Mouse (Mus musculus) testis, postnatal 10 days (tissue): ENCODE data around the gene Gcnt2.
"Not testable (repeated sequence)": the region's sequence is repeated elsewhere in the genome, so short reads cannot be mapped to it uniquely, and the experiment has no call there.

ENCODE experiments used
- DNase-seq: peaks from one replicate; pipeline ENCODE4 v3.0.0; 2021; ENCODE audit warnings: low spot score

Gcnt2 gene

GRCm38 (mm10) chr13:40906528-40906927 is 47.0 kb downstream of the Gcnt2 start:
- no peak for DNase-seq

DNA sequence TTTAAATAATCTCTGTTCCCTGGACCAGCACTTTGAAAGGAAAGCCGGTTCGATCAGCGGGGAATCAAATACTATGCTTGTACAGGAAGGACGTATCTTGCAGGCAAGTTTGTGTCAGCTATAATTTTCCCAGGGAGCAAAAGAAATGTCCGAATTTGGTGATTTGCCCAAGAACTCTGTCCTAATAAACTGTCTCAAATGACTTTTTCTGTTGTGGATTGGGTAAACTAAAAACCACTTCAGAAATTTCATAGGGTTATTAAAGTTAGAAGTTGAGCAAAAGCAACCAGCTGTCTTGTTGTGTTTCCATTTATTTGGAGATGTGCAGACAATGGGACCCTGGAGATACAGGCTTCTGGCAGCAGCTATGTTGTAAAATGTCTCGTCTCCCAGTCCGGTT is 47.7 kb downstream of the Gcnt2 start:
- DNase-seq = no peak

GRCm38 (mm10) chr13:40908044-40908443 is 48.5 kb downstream of the Gcnt2 start:
- no peak for DNase-seq

GRCm38 (mm10) chr13:40909060-40909459 is 49.5 kb downstream of the Gcnt2 start:
- DNase-seq = no peak

GRCm38 (mm10) chr13:40910047-40910446 is 50.5 kb downstream of the Gcnt2 start:
- no peak for DNase-seq

DNA sequence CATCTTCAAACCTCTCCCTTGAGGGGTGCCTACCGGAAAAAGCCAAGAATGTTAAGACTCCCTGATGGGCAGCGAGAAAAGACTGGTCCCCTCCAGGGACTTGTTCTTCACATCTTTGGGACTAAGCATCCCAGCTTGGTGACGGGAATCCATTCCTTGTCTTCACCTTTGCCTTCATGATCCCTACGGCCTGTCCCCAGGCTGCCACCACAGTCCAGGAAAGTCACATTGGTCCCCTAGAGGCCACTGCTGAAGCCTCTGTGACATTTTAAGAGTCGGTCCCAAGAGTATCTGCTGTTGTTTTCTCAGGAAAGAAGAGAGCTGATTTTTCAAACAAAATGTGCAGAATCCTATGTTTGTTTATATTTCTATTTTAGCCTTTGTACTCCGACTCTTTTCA is 52.4 kb downstream of the Gcnt2 start:
- no peak for DNase-seq

DNA sequence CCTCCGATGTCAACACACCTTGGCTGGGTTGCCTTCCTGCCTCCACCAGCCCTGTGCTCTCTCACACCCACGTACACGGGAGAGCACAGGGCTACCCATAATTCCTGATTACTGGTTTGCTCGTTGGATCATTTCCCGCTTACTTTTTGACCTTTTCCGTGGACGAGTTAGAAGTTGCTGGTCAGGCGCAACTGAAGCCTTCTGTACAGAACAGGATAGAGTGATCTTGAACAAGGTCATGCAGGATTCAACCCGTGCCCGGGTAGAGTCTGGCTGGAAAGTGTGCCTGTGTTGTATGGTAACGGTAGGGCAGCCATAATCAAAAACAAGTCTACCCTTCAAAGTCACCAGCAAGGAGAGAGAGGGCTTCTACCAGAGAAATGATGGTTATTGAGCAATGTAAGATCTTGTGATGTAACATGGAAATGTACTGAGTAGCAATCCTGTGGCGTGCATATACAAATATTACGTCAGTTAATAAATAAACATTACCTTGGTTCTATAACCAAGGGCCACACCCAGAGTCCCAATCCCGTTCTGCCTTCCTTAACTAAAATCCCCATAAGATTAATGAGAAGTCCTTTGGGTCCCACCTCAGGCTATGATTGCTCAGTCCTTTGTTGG is 54.0 kb downstream of the Gcnt2 start:
- DNase-seq = no peak

GRCm38 (mm10) chr13:40914053-40914585 is 54.6 kb downstream of the Gcnt2 start:
- DNase-seq = no peak

DNA sequence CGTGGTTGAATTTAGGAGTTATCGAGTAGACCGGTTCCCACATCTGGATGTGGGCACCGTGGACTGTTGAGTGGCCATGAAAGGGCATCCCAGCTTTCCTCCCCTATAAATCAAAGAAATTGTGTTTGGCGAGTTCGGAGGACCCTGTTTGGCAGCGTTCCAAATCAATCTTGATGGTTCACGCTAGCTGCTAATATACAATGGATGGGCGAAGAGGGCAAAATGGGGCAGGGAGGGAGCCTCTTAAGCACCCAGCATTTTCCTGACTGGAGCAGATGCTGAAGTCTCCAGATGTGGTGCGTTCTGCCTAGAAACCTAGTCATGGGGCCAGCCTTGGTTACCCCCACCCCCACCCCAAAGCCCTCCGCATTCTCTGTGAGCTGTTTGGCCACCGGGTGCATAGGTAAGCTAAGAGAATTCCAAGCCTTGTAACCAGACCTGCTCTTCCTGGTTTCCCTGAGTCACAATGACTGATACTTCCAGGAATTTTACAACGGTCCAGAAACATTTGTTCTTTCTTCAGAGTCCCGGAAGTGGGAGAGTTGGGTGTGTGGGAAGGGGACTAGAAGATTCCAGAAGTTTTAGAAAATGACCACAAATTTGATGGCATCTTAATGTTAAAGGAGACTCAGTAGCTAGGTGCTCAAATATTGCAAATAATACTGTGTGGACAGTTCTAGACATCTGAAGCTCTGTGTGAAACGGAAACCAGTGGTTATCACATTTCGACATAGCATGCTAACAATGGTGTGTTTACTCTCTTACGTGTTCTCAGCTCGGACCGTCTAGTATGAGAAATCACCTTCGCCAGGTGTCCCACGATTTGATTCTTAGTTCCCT is 57.0 kb downstream of the Gcnt2 start:
- no peak for DNase-seq

- DNase-seq = peak; percentile 63
These were observed 57.9 kb downstream of the Gcnt2 start for GRCm38 (mm10) chr13:40917161-40918091.

GRCm38 (mm10) chr13:40921326-40922059 is 61.9 kb downstream of the Gcnt2 start:
- no peak for DNase-seq

GRCm38 (mm10) chr13:40922311-40922877 is 62.8 kb downstream of the Gcnt2 start:
- DNase-seq = no peak

GRCm38 (mm10) chr13:40923756-40924315 is 64.3 kb downstream of the Gcnt2 start:
- DNase-seq = no peak

GRCm38 (mm10) chr13:40928192-40928898 is 68.8 kb downstream of the Gcnt2 start:
- no peak for DNase-seq

- DNase-seq = not testable (repeated sequence)
These were observed 72.3 kb downstream of the Gcnt2 start for GRCm38 (mm10) chr13:40931871-40932270.

GRCm38 (mm10) chr13:40932573-40932972 is 73.0 kb downstream of the Gcnt2 start:
- no peak for DNase-seq

DNA sequence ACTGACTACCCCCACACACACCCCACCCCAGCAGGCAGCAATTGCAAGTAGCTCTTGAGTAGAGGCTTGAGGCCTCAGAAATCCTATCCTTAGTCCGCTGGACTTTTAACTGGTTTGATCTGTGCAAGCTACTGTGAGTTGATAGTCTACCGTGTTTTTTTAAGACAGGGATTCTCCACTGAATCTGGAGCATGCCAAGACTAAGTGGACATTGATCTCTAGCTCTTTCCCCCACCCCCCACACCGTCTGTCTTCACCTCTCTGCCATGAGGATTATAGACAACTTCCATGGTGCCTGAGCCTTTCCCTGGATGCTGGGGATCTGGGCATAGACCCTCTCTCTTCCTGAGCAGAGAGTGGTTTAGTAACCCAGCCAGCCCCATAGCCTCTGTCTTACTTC is 74.8 kb downstream of the Gcnt2 start:
- no peak for DNase-seq

DNA sequence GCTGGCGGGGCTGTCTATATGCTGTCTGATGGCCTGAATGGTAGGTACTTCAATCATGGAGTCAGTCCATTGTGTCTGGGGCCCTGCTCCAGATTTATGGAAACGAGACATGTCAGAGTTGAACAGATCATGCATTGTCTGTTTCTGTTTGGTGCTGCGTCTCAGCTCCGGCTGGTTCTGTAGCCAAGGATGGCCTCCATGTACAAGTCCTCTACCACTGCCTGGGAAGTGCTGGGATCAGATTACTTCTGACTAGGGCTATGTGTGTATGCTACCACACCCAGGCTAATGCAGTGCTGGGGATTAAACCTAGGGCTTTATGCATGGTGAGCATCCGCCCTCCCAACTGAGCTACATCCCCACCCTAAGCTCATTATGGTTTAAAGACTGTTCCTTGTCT is 78.0 kb downstream of the Gcnt2 start:
- no peak for DNase-seq

GRCm38 (mm10) chr13:40938485-40939357 is 79.2 kb downstream of the Gcnt2 start:
- no peak for DNase-seq
